Mouse (Mus musculus) megakaryocyte, embryonic 14.5 days (primary cell): Measurements from ENCODE around the gene Hectd1.

Source experiments
- FLI1 ChIP-seq: IDR thresholded peaks from 2 replicates; pipeline ENCODE4 v1.6.1; 2012; ENCODE audit warnings: low read length, inconsistent platforms, mixed read lengths
- GATA1 ChIP-seq: IDR thresholded peaks from 3 replicates; pipeline ENCODE4 v1.6.1; 2012; ENCODE audit warnings: mixed read lengths, low read length, inconsistent platforms, borderline replicate concordance

DNA sequence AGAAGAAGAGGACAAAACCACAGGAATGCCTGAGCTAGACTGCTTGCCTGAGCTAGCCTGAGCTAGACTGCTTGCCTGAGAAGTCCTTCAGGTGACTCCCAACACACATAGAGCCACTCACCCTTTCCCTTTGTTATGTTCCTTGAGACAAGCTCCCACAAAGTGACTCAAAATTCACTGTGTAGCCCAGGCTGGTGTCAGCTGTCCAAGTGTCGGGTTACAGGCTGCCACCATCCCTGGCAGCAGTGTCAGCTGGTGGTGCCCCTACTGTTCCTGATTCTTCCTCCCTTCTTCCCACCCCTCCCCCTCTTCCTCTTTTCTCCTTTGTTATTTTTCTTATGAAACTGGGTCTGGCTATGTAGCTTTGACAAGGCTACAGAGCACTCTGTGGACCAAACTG, 125.5 kb downstream of the Hectd1 start:
- TF ChIP-seq GATA1 (no peak), FLI1 (no peak)
